Mouse (Mus musculus) G1E (cell line): ENCODE measurements around the gene Iffo2.

Experiments
- CTCF ChIP-seq: IDR thresholded peaks from 2 replicates; pipeline ENCODE4 v1.5.1; 2012; ENCODE audit warnings: low read depth, low read length, inconsistent platforms, mixed read lengths
- GATA1 ChIP-seq: IDR thresholded peaks from 2 replicates; pipeline ENCODE4 v1.6.1; 2012; ENCODE audit warnings: borderline replicate concordance, low read length, inconsistent platforms, mixed read lengths

GRCm38 (mm10) chr4:139570756-139571155 lies 40.4 kb downstream of the Iffo2 start:
- TF ChIP-seq GATA1 (no peak), CTCF (no peak)
